Mouse (Mus musculus) megakaryocyte, embryonic 14.5 days (primary cell): ENCODE measurements around the gene Atad1.

Source experiments
- FLI1 ChIP-seq: IDR thresholded peaks from 2 replicates; pipeline ENCODE4 v1.6.1; 2012; ENCODE audit warnings: low read length, inconsistent platforms, mixed read lengths
- GATA1 ChIP-seq: IDR thresholded peaks from 3 replicates; pipeline ENCODE4 v1.6.1; 2012; ENCODE audit warnings: mixed read lengths, low read length, inconsistent platforms, borderline replicate concordance

DNA sequence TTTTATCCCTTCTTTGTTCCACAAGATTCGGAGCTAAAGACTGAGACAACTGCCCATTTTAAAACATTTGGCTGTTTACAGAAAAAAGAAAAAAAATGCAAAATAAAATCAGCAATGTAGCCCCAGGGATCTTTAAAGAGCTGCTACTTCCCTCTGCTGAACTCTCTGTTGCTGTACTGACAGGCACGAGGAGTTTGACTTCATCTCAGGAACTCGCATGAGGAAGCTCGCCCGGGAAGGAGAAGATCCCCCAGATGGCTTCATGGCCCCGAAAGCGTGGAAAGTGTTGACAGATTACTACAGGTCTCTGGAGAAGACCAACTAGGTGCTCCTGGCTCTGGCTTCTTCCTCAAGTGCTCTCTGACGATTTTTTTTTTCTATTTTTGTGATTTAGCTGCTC, 74.3 kb downstream of the Atad1 start:
- TF ChIP-seq GATA1 = no peak
- no peak for TF ChIP-seq FLI1
